Mouse (Mus musculus) stomach, embryonic 16.5 days (tissue): ENCODE measurements around the gene Tmem126a. TPM values are rescaled to one million over a fixed set of nuclear protein-coding genes. Genes with fewer than 3 reads are reported as not detected.

Source experiments
- ATAC-seq: fragments of 200-750 bp; cut with Nextera tagmentation; 2 replicates; pipeline ENCODE4 v1.8.0; 2017; ENCODE audit warnings: moderate number of reproducible peaks, moderate TSS enrichment; ENCODE audit not compliant: insufficient read depth, low FRiP score
- H3K27ac ChIP-seq: fragments of 300-500 bp; sonication (generic); 2 replicates; pipeline ENCODE4 v1.5.1; 2014; ENCODE audit warnings: low read length
- H3K27me3 ChIP-seq: fragments of 300-500 bp; sonication (generic); 2 replicates; pipeline ENCODE4 v1.6.1; 2014; ENCODE audit warnings: low read length, control low read depth, mixed read lengths; ENCODE audit not compliant: control insufficient read depth, insufficient read depth
- H3K36me3 ChIP-seq: fragments of 300-500 bp; sonication (generic); 2 replicates; pipeline ENCODE4 v1.6.1; 2014; ENCODE audit warnings: low read length; ENCODE audit not compliant: control insufficient read depth, insufficient read depth
- H3K4me1 ChIP-seq: fragments of 300-500 bp; sonication (generic); 2 replicates; pipeline ENCODE4 v1.6.1; 2014; ENCODE audit warnings: low read length, control low read depth, mixed read lengths; ENCODE audit not compliant: control insufficient read depth, insufficient read depth
- H3K4me2 ChIP-seq: fragments of 300-500 bp; sonication (generic); 2 replicates; pipeline ENCODE4 v1.6.1; 2014; ENCODE audit warnings: low read depth, low read length, mixed read lengths
- H3K4me3 ChIP-seq: fragments of 300-500 bp; sonication (generic); replicated peaks from 2 replicates; pipeline ENCODE4 v1.5.1; 2014; ENCODE audit warnings: mild to moderate bottlenecking, low read length
- H3K9ac ChIP-seq: fragments of 300-500 bp; sonication (generic); 2 replicates; pipeline ENCODE4 v1.6.1; 2014; ENCODE audit warnings: low read length
- H3K9me3 ChIP-seq: fragments of 300-500 bp; sonication (generic); replicated peaks from 2 replicates; pipeline ENCODE4 v1.6.1; 2016; ENCODE audit warnings: low read length, control low read depth; ENCODE audit not compliant: control insufficient read depth
- WGBS: fragments of 180-500 bp; shearing (Covaris S2); extraction: QIAGEN DNeasy Blood & Tissue Kit; methylation state at CpG from one replicate; pipeline ENCODE4 v1.1.7; 2014; 5-methylcytosine and 5-hydroxymethylcytosine counted together
- polyA plus RNA-seq: library from polyadenylated mRNA; unstranded; fragments of >200 nt; fragmentation: Nextera tagmentation; extraction: Ambion mirVana; gene quantifications from 2 replicates; pipeline ENCODE4 v1.2.1, GENCODE M21; 2015

Gene Tmem126a
- polyA plus RNA-seq, 1 experiment from 2014 or later: 104 TPM

DNA sequence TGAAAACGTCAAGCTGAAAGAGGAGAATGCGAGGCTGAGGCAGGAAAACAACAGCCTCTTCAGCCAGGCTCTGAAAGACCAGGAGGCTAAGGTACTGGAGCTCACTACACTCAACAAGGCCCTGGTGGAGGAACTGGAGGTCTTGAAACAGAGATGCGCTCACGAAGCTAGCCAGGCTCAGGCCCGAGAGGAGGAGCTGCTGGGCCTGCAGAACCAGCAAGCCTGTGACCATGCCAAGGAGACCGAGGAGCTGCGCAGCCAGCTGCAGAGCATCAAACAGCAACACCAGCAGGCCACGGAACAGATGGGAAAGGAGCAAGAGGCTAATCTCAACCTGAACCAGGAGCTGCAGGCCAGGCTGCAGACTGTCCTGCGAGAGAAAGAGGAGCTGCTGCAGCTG is 30.0 kb downstream of the Tmem126a start:
- H3K27me3 ChIP-seq: no peaks in the 10 kb centered on the region
- peak overlapping the region; percentile 50 for H3K4me3 ChIP-seq
- WGBS: 47% methylated on average over 9 of the region's 9 CpGs
- H3K36me3 ChIP-seq: no peaks in the 10 kb centered on the region
- H3K9me3 ChIP-seq: no peaks in the 10 kb centered on the region
- H3K4me1 ChIP-seq: 0 out of 2 replicates have a peak, but pooled peaks cover 6% of the 10 kb centered on the region
- peak overlapping the region; percentile 79 for H3K4me2 ChIP-seq
- H3K9ac ChIP-seq: peak overlapping the region; percentile 58
- ATAC-seq: no peak
- peak overlapping the region; percentile 16; the same call in 1 of the 2 replicates for H3K27ac ChIP-seq

DNA sequence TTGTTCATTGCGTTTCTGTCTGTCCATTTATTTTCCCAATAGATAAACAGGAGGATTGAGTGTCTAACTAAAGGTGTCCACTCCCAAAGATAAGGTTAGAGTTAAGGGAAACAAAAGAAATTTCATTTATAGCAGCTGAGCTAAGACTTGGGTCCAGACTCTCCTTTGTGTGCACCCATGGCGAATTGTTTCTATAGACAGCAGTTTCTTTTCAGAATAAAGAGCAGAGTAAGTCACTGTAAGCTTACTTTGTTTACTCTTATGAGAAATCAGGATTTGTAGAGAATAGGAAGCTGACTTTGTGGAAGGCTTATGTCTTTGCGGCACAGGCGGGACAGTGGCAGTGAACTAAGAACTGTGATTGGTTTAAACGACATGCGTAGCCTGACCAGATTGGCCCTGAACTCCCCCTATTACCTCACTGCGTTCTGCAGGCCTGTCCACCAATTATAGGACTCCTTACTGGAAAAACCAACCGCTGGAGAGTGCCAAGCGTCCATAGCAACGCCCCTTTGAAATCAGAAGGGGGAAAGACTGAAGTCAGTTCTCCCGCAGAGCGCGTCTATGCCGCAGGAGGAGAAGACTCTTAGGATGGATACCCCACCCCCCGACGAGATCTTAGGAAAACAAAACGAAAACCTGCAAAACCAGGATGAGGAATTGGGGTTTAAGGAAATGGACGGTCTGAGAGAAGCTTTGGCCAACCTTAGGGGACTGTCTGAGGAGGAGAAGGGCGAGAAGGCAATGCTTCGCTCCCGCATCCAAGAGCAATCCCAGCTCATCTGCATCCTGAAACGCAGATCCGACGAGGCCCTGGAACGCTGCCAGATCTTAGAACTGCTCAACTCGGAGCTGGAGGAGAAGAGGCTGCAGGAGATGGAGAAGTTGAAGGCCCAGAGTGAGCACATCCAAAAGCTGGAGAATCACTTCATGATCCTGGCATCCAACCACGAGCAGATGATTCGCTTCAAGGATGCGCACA is 30.7 kb downstream of the Tmem126a start, which contains the start of gene Ccdc89:
TSS of gene Ccdc89 (plus strand) at position 558 of the 982 bp plus-strand sequence.
- H3K27ac ChIP-seq: peak within 1 kb of the TSS; percentile 60
- no peaks in the 10 kb centered on the region for H3K27me3 ChIP-seq
- H3K4me3 ChIP-seq: peak within 1 kb of the TSS; percentile 50
- H3K9me3 ChIP-seq: no peaks in the 10 kb centered on the region
- ATAC-seq: peak; percentile 100
- peak within 1 kb of the TSS; percentile 61 for H3K9ac ChIP-seq
- peak within 1 kb of the TSS; percentile 79 for H3K4me2 ChIP-seq
- H3K4me1 ChIP-seq: 0 out of 2 replicates have a peak, but pooled peaks cover 6% of the 10 kb centered on the region
- H3K36me3 ChIP-seq: no peaks in the 10 kb centered on the region
- WGBS: 15% methylated on average over 29 of the region's 29 CpGs

DNA sequence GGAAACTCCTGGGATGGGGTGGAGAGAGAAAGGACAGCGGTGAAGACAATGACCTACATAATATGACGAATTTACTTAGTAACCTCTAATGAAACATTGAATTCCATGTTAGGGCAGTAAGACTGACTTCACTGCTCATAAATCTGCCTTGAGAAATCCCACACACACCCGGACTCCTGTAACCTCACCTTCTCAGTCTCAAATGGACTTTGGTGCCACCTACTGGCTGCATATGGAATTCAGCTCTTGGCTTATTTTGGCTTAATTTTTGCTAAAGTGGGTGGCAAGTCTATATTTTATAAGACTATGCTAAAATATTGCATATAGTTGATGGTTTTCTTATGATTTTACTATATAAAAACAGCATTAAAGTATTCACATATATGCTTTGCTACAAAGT is 47.1 kb downstream of the Tmem126a start:
- no peak for ATAC-seq

More for the DNA sequence above, 47.1 kb downstream of the Tmem126a start:
- Histone ChIP-seq H3K4me3 (no peak overlapping the region), H3K9me3 (no peaks in the 10 kb centered on the region), H3K9ac (no peak overlapping the region), H3K4me2 (no peak overlapping the region), H3K27ac (no peak overlapping the region), H3K4me1 (no peaks in the 10 kb centered on the region), H3K27me3 (no peaks in the 10 kb centered on the region), H3K36me3 (no peaks in the 10 kb centered on the region)
- WGBS: 42% methylated on average over 3 of the region's 3 CpGs

Other genes starting within 250 kb of the Tmem126a start
- not detected in 2 replicates for gene Ccdc83, start 191.5 kb downstream of the Tmem126a start, polyA plus RNA-seq
- 24.6 and 30.8 TPM in 2 replicates for gene Sytl2, start 155.0 kb downstream of the Tmem126a start, polyA plus RNA-seq
- gene Ccdc89, start 30.7 kb downstream of the Tmem126a start, polyA plus RNA-seq: 1.1 and 1.2 TPM in 2 replicates
- gene Crebzf, start 14.5 kb downstream of the Tmem126a start, polyA plus RNA-seq: 12.5 and 17.4 TPM in 2 replicates
- 32.9 and 34.1 TPM in 2 replicates for gene Tmem126b, start 18.8 kb upstream of the Tmem126a start, polyA plus RNA-seq
- 4.3 and 4.7 TPM in 2 replicates for gene Dlg2, start 19.4 kb upstream of the Tmem126a start, polyA plus RNA-seq